Mouse (Mus musculus) MEL (cell line): Measurements from ENCODE around the gene Nup210l. TPM values are rescaled to one million over a fixed set of nuclear protein-coding genes. Genes with fewer than 3 reads are reported as not detected.

Source experiments
- DNase-seq: peaks from one replicate; pipeline ENCODE4 v3.0.0; 2011; ENCODE audit warnings: low read depth, low spot score
- H3K27ac ChIP-seq: 2 replicates; pipeline ENCODE4 v1.5.1; 2012; ENCODE audit warnings: low read depth, mild to moderate bottlenecking, control low read depth, low read length, moderate library complexity; ENCODE audit not compliant: control insufficient read depth
- H3K27me3 ChIP-seq, 2 experiments: fragments of 150-350 bp in 1 of 2; sonication (generic) in 1 of 2; 2 replicates each; pipeline ENCODE4 v1.6.1; 2012; ENCODE audit warnings: low read length in 2 of 2, mild to moderate bottlenecking in 2 of 2, improper control_type of control experiment in 1 of 2, moderate library complexity in 1 of 2; ENCODE audit not compliant: insufficient read depth in 2 of 2, control insufficient read depth in 1 of 2
- H3K36me3 ChIP-seq, 2 experiments: 2 replicates each; pipeline ENCODE4 v1.6.1; 2012 to 2014; ENCODE audit warnings: low read length in 2 of 2, improper control_type of control experiment in 1 of 2, inconsistent platforms in 1 of 2, mild to moderate bottlenecking in 1 of 2; ENCODE audit not compliant: insufficient read depth in 2 of 2, control insufficient read depth in 1 of 2
- H3K4me1 ChIP-seq, 2 experiments: fragments of 150-350 bp in 1 of 2; sonication (generic) in 1 of 2; 2 replicates each; pipeline ENCODE4 v1.6.1; 2012; ENCODE audit warnings: low read length in 2 of 2, improper control_type of control experiment in 1 of 2, mild to moderate bottlenecking in 1 of 2; ENCODE audit not compliant: insufficient read depth in 2 of 2, control insufficient read depth in 1 of 2
- H3K4me3 ChIP-seq, 2 experiments: fragments of 150-350 bp in 1 of 2; sonication (generic) in 1 of 2; 2 replicates each; pipeline ENCODE4 v1.5.1; 2012; ENCODE audit warnings: low read depth in 2 of 2, low read length in 2 of 2, mild to moderate bottlenecking in 2 of 2, moderate library complexity in 2 of 2, control low read depth in 1 of 2, improper control_type of control experiment in 1 of 2; ENCODE audit not compliant: control insufficient read depth in 1 of 2, insufficient read depth in 1 of 2
- H3K79me2 ChIP-seq: 2 replicates; pipeline ENCODE4 v1.6.1; 2012; ENCODE audit warnings: mild to moderate bottlenecking, low read length, moderate library complexity; ENCODE audit not compliant: control insufficient read depth, poor library complexity, insufficient read depth
- H3K9ac ChIP-seq: 2 replicates; pipeline ENCODE4 v1.6.1; 2012; ENCODE audit warnings: low read depth, mild to moderate bottlenecking, control low read depth, low read length, moderate library complexity; ENCODE audit not compliant: control insufficient read depth, poor library complexity, severe bottlenecking
- H3K9me3 ChIP-seq: fragments of 150-350 bp; sonication (generic); replicated peaks from 2 replicates; pipeline ENCODE4 v1.6.1; 2012; ENCODE audit warnings: mild to moderate bottlenecking, low read length, improper control_type of control experiment, moderate library complexity; ENCODE audit not compliant: insufficient read depth
- BHLHE40 ChIP-seq: IDR thresholded peaks from 2 replicates; pipeline ENCODE4 v1.6.1; 2012; ENCODE audit warnings: low read depth, mild to moderate bottlenecking, inconsistent platforms, low read length, improper control_type of control experiment, borderline replicate concordance
- CHD1 ChIP-seq: IDR thresholded peaks from 2 replicates; pipeline ENCODE4 v1.6.1; 2012; ENCODE audit warnings: low read depth, mild to moderate bottlenecking, inconsistent platforms, low read length, improper control_type of control experiment
- CHD2 ChIP-seq: IDR thresholded peaks from 2 replicates; pipeline ENCODE4 v1.6.1; 2011; ENCODE audit warnings: low read length, improper control_type of control experiment
- CTCF ChIP-seq, 3 experiments: IDR thresholded peaks in 2 of 3; conservative IDR thresholded peaks in 1 of 3; 2 replicates each; pipeline ENCODE4 v1.5.1; 2011 to 2012; ENCODE audit warnings: low read length in 3 of 3, low read depth in 2 of 3, mild to moderate bottlenecking in 2 of 3, improper control_type of control experiment in 1 of 3, inconsistent platforms in 1 of 3, mixed read lengths in 1 of 3, moderate library complexity in 1 of 3; ENCODE audit not compliant: control insufficient read depth in 1 of 3, insufficient read depth in 1 of 3, poor library complexity in 1 of 3, severe bottlenecking in 1 of 3
- ELF1 ChIP-seq: IDR thresholded peaks from 2 replicates; pipeline ENCODE4 v1.6.1; 2014; ENCODE audit warnings: low read depth, mild to moderate bottlenecking, inconsistent platforms, low read length, improper control_type of control experiment, moderate library complexity
- EP300 ChIP-seq, 2 experiments: IDR thresholded peaks; 2 replicates each; pipeline ENCODE4 v1.6.1; 2011; ENCODE audit warnings: improper control_type of control experiment in 2 of 2, low read length in 2 of 2, low read depth in 1 of 2, mild to moderate bottlenecking in 1 of 2
- ETS1 ChIP-seq: IDR thresholded peaks from 2 replicates; pipeline ENCODE4 v1.6.1; 2012; ENCODE audit warnings: low read depth, mild to moderate bottlenecking, inconsistent platforms, low read length, improper control_type of control experiment, moderate library complexity
- GABPA ChIP-seq: IDR thresholded peaks from 2 replicates; pipeline ENCODE4 v1.6.1; 2012; ENCODE audit warnings: low read depth, mild to moderate bottlenecking, inconsistent platforms, low read length, improper control_type of control experiment, moderate library complexity
- GATA1 ChIP-seq: IDR thresholded peaks from 2 replicates; pipeline ENCODE4 v1.6.1; 2011; ENCODE audit warnings: low read depth, low read length, improper control_type of control experiment
- JUND ChIP-seq: IDR thresholded peaks from 2 replicates; pipeline ENCODE4 v1.6.1; 2011; ENCODE audit warnings: low read depth, mild to moderate bottlenecking, improper control_type of control experiment, low read length
- KAT2A ChIP-seq: conservative IDR thresholded peaks from 2 replicates; pipeline ENCODE4 v1.6.1; 2012; ENCODE audit warnings: low read depth, low read length, improper control_type of control experiment, inconsistent platforms
- MAFK ChIP-seq: IDR thresholded peaks from 2 replicates; pipeline ENCODE4 v1.6.1; 2011; ENCODE audit warnings: low read depth, mild to moderate bottlenecking, low read length, improper control_type of control experiment, borderline replicate concordance
- MAX ChIP-seq: IDR thresholded peaks from 2 replicates; pipeline ENCODE4 v1.6.1; 2011; ENCODE audit warnings: low read length, improper control_type of control experiment
- MAZ ChIP-seq: IDR thresholded peaks from 2 replicates; pipeline ENCODE4 v1.6.1; 2012; ENCODE audit warnings: low read depth, mild to moderate bottlenecking, inconsistent platforms, low read length, improper control_type of control experiment
- MEF2A ChIP-seq: IDR thresholded peaks from 2 replicates; pipeline ENCODE4 v1.6.1; 2014; ENCODE audit warnings: low read depth, mild to moderate bottlenecking, inconsistent platforms, low read length, improper control_type of control experiment; ENCODE audit not compliant: poor library complexity, insufficient replicate concordance, severe bottlenecking; ENCODE audit errors: extremely low read depth
- MXI1 ChIP-seq: IDR thresholded peaks from 2 replicates; pipeline ENCODE4 v1.6.1; 2011; ENCODE audit warnings: mild to moderate bottlenecking, low read depth, low read length, improper control_type of control experiment
- MYB ChIP-seq: IDR thresholded peaks from 2 replicates; pipeline ENCODE4 v1.6.1; 2011; ENCODE audit warnings: mild to moderate bottlenecking, low read depth, low read length, improper control_type of control experiment
- MYC ChIP-seq: IDR thresholded peaks from 2 replicates; pipeline ENCODE4 v1.6.1; 2011; ENCODE audit warnings: low read depth, mild to moderate bottlenecking, low read length, improper control_type of control experiment, moderate library complexity
- NELFE ChIP-seq: IDR thresholded peaks from 2 replicates; pipeline ENCODE4 v1.6.1; 2011; ENCODE audit warnings: low read depth, low read length, improper control_type of control experiment
- NRF1 ChIP-seq: IDR thresholded peaks from 2 replicates; pipeline ENCODE4 v1.6.1; 2014; ENCODE audit warnings: low read depth, mild to moderate bottlenecking, inconsistent platforms, low read length, improper control_type of control experiment, moderate library complexity; ENCODE audit not compliant: poor library complexity, insufficient read depth, severe bottlenecking
- POLR2A ChIP-seq, 2 experiments: IDR thresholded peaks; 2 replicates each; pipeline ENCODE4 v1.6.1; 2011 to 2012; ENCODE audit warnings: low read length in 2 of 2, mild to moderate bottlenecking in 2 of 2, control low read depth in 1 of 2, improper control_type of control experiment in 1 of 2, low read depth in 1 of 2, moderate library complexity in 1 of 2; ENCODE audit not compliant: control insufficient read depth in 1 of 2, insufficient read depth in 1 of 2, poor library complexity in 1 of 2
- POLR2AphosphoS2 ChIP-seq: IDR thresholded peaks from 2 replicates; pipeline ENCODE4 v1.6.1; 2011; ENCODE audit warnings: low read length, improper control_type of control experiment
- POLR2AphosphoS5 ChIP-seq: IDR thresholded peaks from 2 replicates; pipeline ENCODE4 v1.6.1; 2012; ENCODE audit warnings: low read depth, borderline replicate concordance, mild to moderate bottlenecking, inconsistent platforms, low read length, moderate library complexity, mixed read lengths
- RAD21 ChIP-seq: IDR thresholded peaks from 2 replicates; pipeline ENCODE4 v1.6.1; 2011; ENCODE audit warnings: mild to moderate bottlenecking, low read depth, low read length, improper control_type of control experiment
- RCOR1 ChIP-seq: IDR thresholded peaks from 2 replicates; pipeline ENCODE4 v1.6.1; 2012; ENCODE audit warnings: low read depth, mild to moderate bottlenecking, inconsistent platforms, low read length, improper control_type of control experiment
- SIN3A ChIP-seq: IDR thresholded peaks from 2 replicates; pipeline ENCODE4 v1.6.1; 2012; ENCODE audit warnings: low read length, improper control_type of control experiment, inconsistent platforms
- SMC3 ChIP-seq: IDR thresholded peaks from 2 replicates; pipeline ENCODE4 v1.6.1; 2011; ENCODE audit warnings: low read depth, low read length, improper control_type of control experiment
- TAL1 ChIP-seq: IDR thresholded peaks from 2 replicates; pipeline ENCODE4 v1.6.1; 2012; ENCODE audit warnings: mild to moderate bottlenecking, inconsistent platforms, low read length, moderate library complexity, mixed read lengths
- TBP ChIP-seq: IDR thresholded peaks from 2 replicates; pipeline ENCODE4 v1.8.0; 2011; ENCODE audit warnings: low read depth, low read length, improper control_type of control experiment
- TCF12 ChIP-seq: IDR thresholded peaks from 2 replicates; pipeline ENCODE4 v1.6.1; 2014; ENCODE audit warnings: low read depth, mild to moderate bottlenecking, inconsistent platforms, low read length, improper control_type of control experiment, moderate library complexity
- UBTF ChIP-seq: IDR thresholded peaks from 2 replicates; pipeline ENCODE4 v1.6.1; 2012; ENCODE audit warnings: low read depth, mild to moderate bottlenecking, inconsistent platforms, low read length, improper control_type of control experiment, moderate library complexity, borderline replicate concordance; ENCODE audit not compliant: insufficient read depth
- USF1 ChIP-seq: IDR thresholded peaks from 2 replicates; pipeline ENCODE4 v1.6.1; 2014; ENCODE audit warnings: low read depth, mild to moderate bottlenecking, inconsistent platforms, low read length, improper control_type of control experiment, moderate library complexity
- USF2 ChIP-seq, 2 experiments: IDR thresholded peaks; 2 replicates each; pipeline ENCODE4 v1.6.1; 2011 to 2012; ENCODE audit warnings: improper control_type of control experiment in 2 of 2, low read length in 2 of 2, borderline replicate concordance in 1 of 2, inconsistent platforms in 1 of 2, low read depth in 1 of 2, mild to moderate bottlenecking in 1 of 2; ENCODE audit not compliant: insufficient read depth in 1 of 2
- ZC3H11A ChIP-seq: IDR thresholded peaks from 2 replicates; pipeline ENCODE4 v1.6.1; 2012; ENCODE audit warnings: low read depth, mild to moderate bottlenecking, inconsistent platforms, low read length, improper control_type of control experiment
- ZKSCAN1 ChIP-seq: IDR thresholded peaks from 2 replicates; pipeline ENCODE4 v1.6.1; 2012; ENCODE audit warnings: low read depth, mild to moderate bottlenecking, inconsistent platforms, low read length, improper control_type of control experiment, moderate library complexity
- ZMIZ1 ChIP-seq: IDR thresholded peaks from 2 replicates; pipeline ENCODE4 v1.6.1; 2012; ENCODE audit warnings: low read depth, mild to moderate bottlenecking, inconsistent platforms, low read length, improper control_type of control experiment, moderate library complexity
- ZNF384 ChIP-seq: IDR thresholded peaks from 2 replicates; pipeline ENCODE4 v1.6.1; 2012; ENCODE audit warnings: low read depth, mild to moderate bottlenecking, inconsistent platforms, low read length, improper control_type of control experiment
- polyA plus RNA-seq, 2 experiments: library from polyadenylated mRNA; stranded (reverse) in 1 of 2; unstranded in 1 of 2; fragments of >175 nt in 1 of 2; fragments of >200 nt in 1 of 2; gene quantifications; 2 replicates each; pipeline versions ENCODE4 v1.2.1 to v1.2.4; 2012; ENCODE audit warnings: low replicate concordance in 2 of 2, low read depth in 1 of 2; ENCODE audit not compliant: insufficient read length in 2 of 2, insufficient read depth in 1 of 2, missing spikeins in 1 of 2
- total RNA-seq: library from RNA; depleted of rRNA; stranded (reverse); fragments of 300-350 nt; gene quantifications from 2 replicates; pipeline ENCODE4 v1.2.3, GENCODE M21; 2012

Gene Nup210l
- total and polyA plus RNA-seq, 3 experiments: 0.54 to 0.65 TPM; not detected in 1

DNA sequence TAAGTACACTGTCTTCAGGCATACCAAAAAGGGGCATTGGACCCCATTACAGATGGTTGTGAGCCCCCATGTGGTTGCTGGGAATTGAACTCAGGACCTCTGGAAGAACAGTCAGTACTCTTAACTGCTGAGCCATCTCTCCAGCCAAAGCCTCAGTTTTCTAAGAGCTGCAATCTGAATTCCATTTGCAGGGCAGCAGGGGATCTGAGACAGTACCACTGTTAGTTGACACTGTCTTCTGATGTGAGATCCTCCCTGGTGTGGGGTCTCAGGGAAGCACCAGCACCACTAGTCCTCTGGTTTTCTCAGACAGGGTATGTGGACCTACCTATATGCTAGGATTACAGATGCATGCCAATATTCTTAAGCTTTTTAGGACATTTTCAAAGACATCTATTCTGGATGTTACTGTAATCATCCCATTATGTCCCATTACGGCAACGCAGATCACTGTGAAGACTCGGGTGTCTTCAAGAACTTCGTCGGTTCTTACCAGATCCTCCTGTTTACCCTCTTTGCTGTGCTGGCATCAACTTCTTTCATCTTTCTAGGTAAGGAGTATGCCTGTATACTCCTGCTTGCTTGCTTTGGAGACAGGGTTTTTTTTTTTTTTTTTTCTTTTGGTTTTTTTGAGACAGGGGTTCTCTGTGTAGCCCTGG, 106.1 kb downstream of the Nup210l start:
- peaks cover 7 to 16% of the 10 kb centered on the region in 2 experiments; a peak in 3 of 4 replicates for H3K4me1 ChIP-seq
- no peak overlapping the region for H3K9ac ChIP-seq
- no peaks in the 10 kb centered on the region for H3K27me3 ChIP-seq
- no peak overlapping the region for H3K4me3 ChIP-seq
- DNase-seq: peak; percentile 57
- peaks cover 18 to 29% of the 10 kb centered on the region in 2 experiments for H3K36me3 ChIP-seq
- H3K9me3 ChIP-seq: no peaks in the 10 kb centered on the region
- peaks cover 20% of the 10 kb centered on the region for H3K79me2 ChIP-seq
- H3K27ac ChIP-seq: no peak overlapping the region; the same call in 1 of the 2 replicates
- TF ChIP-seq NELFE: no peak
- no peak for TF ChIP-seq MAX
- TF ChIP-seq RCOR1: no peak
- TF ChIP-seq EP300 (IDR thresholded peaks at IDR 0.05; ENCODE audit: low read depth in 1 of 2, low read length in 2 of 2): no peak
- TF ChIP-seq ETS1: no peak
- peak in 1 of 2 experiments; percentile 72; a peak in 2 of 4 replicates for TF ChIP-seq POLR2A (IDR thresholded peaks at IDR 0.05; ENCODE audit: control insufficient read depth in 1 of 2, insufficient read depth in 1 of 2, low read depth in 1 of 2, low read length in 2 of 2, poor library complexity in 1 of 2)
- TF ChIP-seq ZNF384: no peak; the same call in 1 of the 2 replicates
- no peak for TF ChIP-seq SMC3
- no peak for TF ChIP-seq KAT2A
- TF ChIP-seq ZKSCAN1: no peak
- no peak for TF ChIP-seq BHLHE40
- TF ChIP-seq CHD2: no peak
- TF ChIP-seq TBP: peak; percentile 25; the same call in 1 of the 2 replicates
- no peak for TF ChIP-seq CHD1
- TF ChIP-seq USF1: no peak
- TF ChIP-seq USF2 (IDR thresholded peaks at IDR 0.05; ENCODE audit: borderline replicate concordance in 1 of 2, insufficient read depth in 1 of 2, low read depth in 1 of 2, low read length in 2 of 2): no peak
- no peak for TF ChIP-seq TCF12
- no peak for TF ChIP-seq CTCF (IDR thresholded peaks at IDR 0.05 in 2 of 3, conservative IDR thresholded peaks at IDR 0.05 in 1 of 3; ENCODE audit: control insufficient read depth in 1 of 3, insufficient read depth in 1 of 3, low read depth in 2 of 3, low read length in 3 of 3, poor library complexity in 1 of 3, severe bottlenecking in 1 of 3)
- no peak for TF ChIP-seq MXI1
- no peak for TF ChIP-seq NRF1
- no peak for TF ChIP-seq MAFK
- no peak for TF ChIP-seq ELF1
- TF ChIP-seq MYC: no peak
- TF ChIP-seq TAL1: no peak
- TF ChIP-seq RAD21: no peak
- no peak for TF ChIP-seq ZC3H11A
- TF ChIP-seq SIN3A: no peak
- TF ChIP-seq MEF2A: no peak
- TF ChIP-seq MAZ: no peak
- TF ChIP-seq POLR2AphosphoS5: 0 out of 2 replicates have a peak, but pooled peaks have one; percentile 35
- TF ChIP-seq MYB: no peak
- no peak for TF ChIP-seq GATA1
- TF ChIP-seq ZMIZ1: peak; percentile 54; the same call in 1 of the 2 replicates
- TF ChIP-seq POLR2AphosphoS2: peak; percentile 59; the same call in 1 of the 2 replicates
- TF ChIP-seq JUND: no peak
- TF ChIP-seq UBTF: no peak
- no peak for TF ChIP-seq GABPA
